Mouse (Mus musculus) lung, postnatal 4 days (tissue): ENCODE measurements around the gene Ndufs3.

Experiments used
- DNase-seq, 2 experiments: peaks; one replicate each; pipeline ENCODE4 v3.0.0; 2021

Gene Ndufs3

DNA sequence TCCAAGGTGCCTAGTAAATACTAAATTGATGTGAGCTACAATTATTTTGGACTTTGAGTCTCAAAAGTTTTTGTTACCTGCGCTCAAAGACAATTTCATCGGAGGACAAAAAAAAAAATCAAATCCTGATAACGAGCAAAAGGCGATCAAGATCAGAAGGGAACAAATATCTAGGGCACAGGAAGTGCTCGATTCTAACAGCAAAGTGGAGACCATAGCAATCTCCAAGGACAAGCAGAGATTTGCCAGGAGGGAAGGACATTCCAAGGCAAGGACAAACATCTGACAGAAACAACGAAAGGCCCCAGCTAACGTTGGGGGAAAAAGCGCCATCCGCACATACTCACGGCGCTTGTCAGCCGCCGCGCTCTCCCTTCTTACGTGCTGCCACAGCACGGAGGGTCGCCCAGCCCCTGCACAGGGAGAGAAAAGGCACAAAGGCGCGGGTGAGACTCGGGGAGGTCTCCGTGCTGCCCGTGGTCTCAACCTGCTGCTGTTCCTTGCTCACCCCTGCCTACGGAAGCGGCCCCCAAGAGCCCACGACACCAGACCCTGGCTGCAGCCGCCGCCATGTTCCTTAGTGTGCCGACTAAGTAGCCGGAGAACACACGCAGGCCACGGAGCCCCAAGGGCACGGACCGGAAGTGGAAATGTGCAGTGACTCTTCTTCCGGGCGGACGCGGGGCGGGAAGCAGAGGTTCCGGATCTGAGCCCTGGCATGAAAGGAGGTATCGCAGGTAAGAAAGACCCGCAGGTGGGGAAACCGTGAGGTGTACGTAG lies at the start of gene Ndufs3, which contains the start of gene Kbtbd4:
TSS of gene Ndufs3 (minus strand) at position 752 of the 780 bp plus-strand sequence.
TSS of gene Kbtbd4 (plus strand) at position 665 of the 780 bp plus-strand sequence.
- peak; percentile 92 for DNase-seq

DNA sequence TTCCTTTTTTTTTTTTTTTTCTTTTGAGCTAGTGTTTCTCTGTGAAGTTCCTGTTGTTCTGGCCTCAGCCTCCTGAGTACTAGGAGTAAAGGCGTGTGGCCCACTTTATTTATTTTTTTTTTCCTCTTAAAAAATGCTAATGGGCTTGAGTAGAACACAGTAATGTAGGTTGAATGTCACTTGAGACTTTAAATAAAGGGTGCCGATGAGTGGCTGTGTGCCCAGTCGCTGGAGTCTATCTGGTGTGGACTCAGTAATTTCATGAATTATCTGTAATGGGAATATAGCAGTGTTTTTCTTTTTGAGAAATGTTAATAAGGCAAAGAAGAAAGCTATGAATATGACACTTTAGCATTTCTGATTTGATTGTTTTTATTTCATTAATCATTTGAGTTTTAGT lies 48.8 kb upstream of the Ndufs3 start:
- DNase-seq = no peak

DNA sequence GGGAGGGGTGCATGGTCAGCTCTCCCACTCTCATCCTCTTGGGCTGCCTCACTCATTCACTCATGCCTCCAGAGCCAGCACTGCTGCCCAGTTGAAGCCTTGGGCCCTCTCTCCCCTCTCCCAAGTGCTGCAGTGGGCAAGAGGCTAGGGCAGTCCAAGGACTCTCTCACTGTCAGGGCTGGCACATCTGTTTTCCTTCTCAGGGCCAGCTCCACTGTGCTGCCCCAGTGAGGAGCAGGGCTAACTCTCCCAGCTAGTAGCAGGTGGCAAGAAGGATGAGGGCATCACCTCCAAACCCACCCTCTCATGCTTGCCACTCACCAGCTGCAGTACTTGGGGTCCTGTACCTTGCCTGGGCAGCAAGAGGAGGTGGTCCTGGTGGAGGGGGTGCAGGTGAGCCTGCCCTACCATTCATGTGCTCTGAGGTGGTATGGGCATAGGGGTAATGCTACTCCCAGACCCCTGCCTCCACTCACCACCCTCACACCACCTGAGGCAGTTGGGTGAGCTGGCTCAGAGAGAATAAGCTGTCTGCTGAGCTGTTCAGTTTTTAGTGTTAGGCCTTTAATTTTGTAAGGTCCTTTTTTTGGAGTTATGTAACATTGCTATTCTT lies 46.1 kb upstream of the Ndufs3 start:
- no peak for DNase-seq

DNA sequence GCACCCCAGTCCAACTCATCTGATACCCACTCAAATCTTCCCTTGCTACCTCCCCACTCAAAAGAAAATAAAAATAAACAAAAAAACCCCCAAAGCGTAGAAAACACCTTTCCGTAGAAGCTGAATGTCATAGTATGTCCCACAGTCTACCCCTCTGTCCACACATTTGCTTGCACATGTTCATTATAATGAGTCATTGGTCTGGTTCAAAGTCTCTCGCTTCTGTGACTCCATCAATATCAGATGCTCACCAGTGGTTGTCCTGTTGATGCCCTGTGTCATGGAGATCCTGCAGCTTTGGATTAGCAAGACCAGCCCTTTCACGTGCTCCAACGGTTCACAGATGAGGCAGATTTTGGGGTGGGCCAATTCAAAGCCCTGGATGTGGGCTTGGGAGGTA lies 45.5 kb upstream of the Ndufs3 start:
- DNase-seq = no peak

DNA sequence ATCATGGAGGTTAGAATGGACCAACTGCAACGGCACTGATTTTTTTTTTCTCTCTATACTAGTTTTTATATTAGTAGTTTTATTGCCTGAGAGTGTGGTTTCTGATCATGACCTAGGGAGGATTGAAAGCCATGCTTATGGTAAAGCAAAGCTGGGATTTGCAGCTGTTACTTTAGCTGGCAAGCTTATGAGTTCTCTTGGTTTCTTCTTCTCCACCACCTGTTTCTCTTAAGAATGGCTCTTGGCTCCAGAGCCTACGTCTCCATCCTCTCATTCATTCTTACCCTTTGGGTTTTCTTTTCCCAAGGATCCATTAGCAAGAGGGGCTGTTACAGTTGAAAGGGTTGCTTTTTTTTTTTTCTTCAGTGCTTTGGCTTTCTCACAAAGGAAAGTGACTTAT lies 37.1 kb upstream of the Ndufs3 start:
- DNase-seq = no peak

DNA sequence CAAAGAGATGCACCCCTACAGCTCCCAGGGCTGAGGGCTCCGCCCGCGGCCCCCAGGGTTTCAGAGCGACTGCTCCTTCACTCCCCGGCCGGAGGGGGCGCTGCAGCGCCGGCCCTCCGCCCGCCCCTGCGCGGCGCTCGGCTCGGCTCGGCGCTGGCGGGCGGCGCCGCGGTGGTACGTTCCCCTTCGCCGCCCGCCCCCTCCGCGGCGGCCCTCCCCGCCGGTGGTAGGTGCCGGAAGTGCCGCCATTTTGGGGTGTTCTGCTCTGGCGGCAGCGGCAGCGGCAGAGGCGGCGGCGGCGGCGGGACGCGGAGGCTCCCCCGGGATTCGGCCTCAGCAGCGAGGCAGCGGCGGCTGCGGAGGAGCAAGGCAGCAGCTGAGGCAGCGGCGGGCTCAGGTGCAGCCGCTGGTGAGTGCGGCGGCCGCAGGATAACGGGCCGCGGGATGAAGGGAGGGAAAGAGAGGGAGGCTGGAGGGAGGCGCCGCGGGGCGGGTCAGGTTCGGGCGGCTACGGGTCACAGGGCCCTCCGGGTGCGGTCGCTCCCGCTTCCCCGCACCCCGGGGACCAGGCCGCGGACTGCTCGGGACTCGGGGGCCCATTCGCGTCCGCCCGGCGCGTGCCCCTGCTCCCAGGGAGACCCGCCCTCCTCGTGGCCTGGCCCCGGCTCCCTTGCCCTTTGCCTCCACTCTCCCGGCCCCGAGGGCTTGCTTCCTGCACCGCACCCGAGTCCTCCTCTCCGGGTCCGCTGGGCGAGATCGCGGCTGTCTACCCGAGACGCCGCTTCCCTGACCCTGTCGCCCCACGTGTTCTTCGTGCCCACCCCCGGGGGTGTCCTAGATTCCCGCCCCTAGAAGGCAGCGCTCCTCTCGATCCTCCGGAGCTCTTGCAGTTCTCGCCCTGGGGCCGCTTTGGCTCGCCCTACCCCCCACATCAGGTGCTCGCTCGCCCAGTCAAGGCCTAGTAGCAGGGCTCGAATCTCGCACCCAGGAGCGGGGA lies 35.9 kb upstream of the Ndufs3 start, which contains the start of gene Celf1:
TSS of gene Celf1 (plus strand) at position 150 of the 997 bp plus-strand sequence.
- peak; percentile 89 to 93 for DNase-seq

DNA sequence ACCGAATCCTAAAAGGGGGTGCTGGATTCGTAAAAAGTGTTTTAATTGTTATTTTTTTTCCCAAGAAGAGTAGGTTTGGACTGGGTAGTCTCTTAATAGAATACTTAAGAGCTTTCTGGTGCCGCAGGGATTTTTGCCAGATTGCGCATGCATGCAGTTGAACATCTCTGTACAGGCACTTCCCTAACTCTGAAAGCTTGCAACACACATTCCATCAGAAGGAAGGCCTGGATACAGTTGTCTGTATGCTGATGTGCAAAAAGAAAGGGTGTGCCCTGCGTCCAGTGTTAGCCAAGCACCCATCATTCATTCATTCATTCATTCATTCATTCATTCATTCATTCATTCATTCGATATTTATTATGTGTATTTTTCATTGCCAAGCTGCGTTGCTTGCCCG lies 35.1 kb upstream of the Ndufs3 start:
- DNase-seq = peak; percentile 20 to 37

DNA sequence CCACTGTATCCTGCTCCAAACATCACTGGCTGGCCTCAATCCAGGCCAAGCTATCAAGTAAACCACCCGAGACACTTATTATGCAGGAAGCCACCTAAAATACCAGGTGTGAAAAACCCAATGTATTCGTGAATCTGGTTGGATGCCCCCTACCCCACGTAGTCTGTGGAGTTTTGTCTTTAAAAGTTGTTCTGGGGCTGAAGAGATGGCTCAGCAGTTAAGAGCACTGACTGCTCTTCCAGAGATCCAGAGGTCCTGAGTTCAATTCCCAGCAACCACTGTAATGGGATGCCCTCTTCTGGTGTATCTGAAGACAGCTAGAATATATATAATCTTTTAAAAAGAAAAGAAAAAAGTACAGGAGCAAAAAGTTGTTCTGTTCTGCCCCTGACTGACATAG lies 33.7 kb upstream of the Ndufs3 start:
- DNase-seq = no peak

DNA sequence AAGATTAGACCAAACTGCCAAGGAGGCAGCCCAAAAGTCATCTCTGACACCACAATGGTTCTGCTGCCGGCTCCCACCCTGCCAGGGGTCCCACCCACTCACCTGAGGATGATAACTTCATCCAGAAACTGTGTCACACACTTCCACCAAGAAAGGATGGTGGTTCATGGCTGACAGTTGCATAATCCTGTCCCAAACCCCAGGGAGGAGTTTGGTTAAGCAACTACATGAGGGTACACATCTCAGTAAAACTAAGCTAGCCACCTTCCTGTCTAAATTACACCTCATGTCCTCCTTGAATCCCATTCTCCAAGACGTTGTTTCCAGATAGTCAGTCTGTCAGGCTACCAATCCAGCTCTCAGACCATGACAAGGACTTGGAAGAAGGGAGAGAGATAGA lies 27.6 kb upstream of the Ndufs3 start:
- DNase-seq = no peak

DNA sequence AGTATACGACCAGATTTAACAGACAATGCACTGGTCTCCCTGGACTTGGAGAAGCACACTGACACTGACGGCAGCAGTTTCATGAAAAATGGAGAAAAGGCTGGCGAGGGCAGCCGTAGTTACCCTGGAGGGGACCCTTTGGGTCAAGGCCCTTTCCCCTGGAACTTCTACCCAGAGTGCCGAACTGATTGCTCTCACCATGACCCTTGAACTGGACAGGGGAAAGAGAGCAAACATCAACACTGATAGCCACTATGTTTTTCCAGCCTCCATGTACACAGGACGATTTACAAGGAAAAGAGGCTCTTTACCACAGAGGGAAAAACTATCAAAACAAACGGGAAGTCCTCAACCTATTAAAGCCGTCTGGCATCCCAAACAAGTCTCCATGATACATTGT lies 27.2 kb upstream of the Ndufs3 start:
- no peak for DNase-seq

DNA sequence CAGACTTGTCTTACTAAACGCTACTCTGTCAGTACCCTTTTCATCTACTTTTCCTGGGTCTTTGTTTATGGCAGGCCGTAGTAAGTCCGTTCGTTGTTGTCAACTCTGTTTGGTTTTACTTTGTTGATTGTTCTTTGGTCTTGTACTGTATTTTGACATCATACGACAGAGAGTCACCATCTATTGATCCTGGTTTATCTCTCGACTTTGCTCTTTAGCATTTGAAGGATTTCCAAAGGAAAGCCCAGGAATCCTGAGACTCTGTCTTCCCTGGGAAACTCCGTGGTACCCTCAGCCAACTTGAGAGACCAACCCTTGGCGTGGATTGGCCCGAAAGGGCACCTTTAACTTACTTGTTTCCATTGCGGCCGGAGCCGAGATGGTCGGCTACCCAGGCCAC lies 23.9 kb upstream of the Ndufs3 start:
- no peak for DNase-seq

DNA sequence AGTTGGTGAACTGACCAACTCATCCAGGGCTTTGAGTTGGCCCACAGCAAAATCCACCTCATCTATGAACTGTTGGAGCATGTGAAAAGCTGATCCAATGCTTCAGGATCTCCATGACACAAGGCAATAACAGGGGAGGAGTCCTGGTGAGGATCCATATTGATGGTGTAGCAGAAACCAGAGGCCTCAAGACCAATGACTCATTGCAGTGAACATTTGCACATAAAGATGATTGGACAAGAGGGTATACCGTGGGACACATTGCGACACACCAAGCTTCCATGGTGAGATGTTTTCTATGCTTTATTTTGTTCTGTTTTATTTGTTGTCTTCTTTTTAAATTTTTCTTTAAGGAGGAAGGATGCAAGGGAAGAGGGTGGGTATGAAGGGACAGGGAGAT lies 18.0 kb upstream of the Ndufs3 start:
- DNase-seq = no peak

DNA sequence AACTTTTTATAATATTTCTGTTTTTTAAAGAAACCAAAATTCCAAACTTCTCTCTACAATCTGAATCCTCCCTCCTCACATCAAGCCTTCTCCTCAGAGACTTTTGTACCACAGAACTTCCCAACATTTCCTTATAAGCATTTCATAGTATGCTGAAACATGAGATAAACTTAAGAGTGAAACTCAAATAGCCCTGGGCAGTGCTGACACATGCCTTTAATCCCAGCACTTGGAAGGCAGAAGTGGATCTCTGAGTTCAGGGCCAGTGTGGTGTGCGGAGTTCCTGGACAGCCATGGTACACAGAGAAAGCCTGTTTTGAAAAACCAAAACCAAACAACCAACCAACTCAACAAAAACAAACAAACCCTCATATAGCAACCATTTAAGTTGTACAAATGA lies 16.6 kb upstream of the Ndufs3 start:
- DNase-seq = no peak

DNA sequence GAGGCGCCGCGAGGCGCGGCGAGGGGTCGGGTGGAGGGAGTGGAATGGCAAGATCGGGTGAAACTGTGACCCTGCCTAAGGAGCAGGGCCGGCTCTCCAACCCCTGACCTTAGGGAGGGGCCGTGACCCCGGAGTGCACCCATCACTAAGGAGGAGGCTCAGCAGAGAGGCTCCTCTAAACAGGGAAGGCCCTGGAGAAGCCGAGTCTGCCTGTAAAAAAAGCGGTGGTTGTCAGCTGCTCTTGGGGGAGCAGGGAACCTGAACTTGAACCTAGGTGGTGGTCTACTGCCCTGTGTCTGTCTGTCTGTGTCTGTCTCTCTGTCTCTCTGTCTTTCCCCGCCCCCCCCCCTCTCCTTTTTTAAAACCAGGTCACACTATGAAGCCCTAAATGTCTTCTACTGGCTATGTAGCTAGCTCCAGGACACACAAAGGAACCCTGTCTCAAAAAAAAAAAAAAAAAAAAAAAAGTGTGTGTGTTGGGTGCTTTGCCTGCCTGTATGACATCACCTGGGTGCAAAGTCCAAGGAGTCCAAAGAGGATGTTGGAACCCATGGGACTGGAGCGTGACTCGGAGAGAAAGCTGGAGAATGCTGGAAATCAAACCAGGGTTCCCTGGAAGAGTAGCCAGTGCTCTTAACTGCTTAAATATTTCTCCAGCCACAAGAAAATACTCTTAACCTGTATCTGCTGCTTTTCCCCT lies 13.5 kb upstream of the Ndufs3 start:
- DNase-seq = no peak

DNA sequence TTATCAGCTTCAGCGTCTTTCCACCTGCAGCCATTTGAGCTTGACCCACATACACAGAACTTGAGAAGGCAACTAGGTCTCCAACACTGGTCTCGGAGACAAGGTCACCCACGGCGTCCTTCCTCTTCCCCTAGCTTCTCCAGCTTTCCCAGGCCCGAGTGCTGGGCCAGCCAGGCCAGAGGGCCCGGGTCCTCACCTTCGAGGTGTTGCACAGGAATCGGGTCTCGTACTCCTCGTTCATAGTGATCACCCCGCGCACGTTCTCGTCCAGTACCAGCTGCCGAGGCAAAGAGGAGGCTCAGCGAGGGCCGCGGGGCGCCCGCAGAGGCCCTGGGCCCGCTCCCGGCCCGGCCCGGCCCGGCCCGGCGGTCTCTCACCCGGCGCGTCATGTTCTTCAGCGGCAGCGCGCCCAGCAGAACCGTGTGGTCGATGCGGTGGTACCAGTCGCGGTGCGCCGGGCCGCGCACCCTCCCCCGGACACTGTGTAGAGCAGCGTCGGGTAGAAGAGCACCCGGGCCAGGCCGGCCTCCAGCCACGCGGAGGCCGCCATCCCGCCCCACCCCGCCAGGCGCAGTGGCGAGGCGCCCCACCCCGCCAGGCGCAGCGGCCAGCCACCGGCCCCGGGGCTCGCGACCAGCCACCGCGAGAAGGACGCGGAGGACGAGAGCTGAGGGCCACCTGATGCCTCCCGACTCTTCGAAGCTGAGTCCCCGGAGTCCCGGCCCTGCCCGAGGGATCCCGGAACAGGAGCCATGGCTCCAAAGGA lies 12.8 kb upstream of the Ndufs3 start:
- DNase-seq = peak; percentile 85 to 89

DNA sequence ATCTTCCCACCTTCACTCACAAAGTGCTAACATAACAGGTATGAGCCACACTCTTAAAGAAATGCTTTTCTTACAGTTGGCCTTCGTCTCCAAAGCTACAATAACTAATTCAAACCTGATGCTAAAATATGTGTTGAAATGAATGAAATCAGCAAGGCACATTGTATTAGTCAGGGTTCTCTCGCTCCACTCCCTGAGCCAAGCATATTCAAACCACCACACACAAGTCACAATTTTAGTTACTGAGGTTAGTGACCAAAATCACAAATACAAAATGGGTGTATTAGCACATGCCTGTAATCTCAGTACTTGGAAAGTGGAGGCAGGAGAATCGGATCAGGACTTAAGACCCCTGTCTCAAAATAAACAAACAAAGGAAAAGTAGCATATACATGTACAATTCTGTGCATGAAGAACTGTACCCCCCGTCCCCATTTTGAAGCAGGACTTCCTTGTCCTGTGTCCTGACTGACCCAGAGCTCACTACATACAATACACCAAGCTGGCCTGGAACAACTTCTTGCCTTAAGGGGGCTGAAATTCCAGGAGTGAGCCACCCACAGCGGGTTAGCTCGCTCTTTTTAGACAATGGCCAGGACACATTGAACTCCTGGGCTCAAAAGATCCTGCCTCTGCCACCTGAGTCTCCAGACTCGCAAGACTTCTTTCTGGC lies 12.1 kb upstream of the Ndufs3 start:
- DNase-seq = no peak

DNA sequence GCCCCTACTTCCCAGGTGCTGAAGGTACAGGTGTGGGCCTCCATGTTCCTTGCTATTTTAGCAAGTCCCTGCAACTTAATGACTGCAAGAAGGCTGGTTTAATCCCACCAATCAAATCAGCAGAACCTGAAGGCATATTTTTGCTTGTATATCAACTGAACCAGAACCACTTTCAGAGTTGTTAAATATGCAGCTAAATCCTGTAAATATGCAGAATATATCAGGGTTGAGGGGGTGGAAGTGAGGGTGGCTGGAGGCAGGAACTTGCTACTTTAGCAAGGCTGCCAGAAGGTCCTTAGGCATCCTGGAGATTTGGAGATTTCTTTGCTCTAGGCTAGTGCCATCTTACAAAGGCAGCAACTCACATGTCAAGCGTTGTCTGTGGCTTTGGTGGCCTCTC lies 10.9 kb upstream of the Ndufs3 start:
- DNase-seq = no peak

DNA sequence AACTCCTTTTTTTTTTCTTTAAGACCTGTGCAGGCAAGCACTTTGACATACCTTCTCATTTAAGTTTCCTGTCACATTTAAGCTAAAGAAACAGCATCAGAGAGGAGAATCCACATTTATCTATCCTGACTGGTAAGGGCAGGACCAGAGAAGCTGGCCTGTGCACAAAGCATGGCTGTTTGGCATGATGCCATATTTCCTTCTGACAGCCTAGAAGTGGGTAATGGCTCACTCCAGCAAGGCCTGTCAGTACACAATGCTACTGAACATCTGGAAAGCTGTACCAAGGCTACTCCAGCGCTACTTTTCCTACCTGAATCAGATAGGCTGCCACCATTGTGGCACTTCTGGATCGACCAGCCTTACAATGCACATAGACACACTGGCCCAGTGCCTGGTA lies 9.0 kb upstream of the Ndufs3 start:
- no peak for DNase-seq

DNA sequence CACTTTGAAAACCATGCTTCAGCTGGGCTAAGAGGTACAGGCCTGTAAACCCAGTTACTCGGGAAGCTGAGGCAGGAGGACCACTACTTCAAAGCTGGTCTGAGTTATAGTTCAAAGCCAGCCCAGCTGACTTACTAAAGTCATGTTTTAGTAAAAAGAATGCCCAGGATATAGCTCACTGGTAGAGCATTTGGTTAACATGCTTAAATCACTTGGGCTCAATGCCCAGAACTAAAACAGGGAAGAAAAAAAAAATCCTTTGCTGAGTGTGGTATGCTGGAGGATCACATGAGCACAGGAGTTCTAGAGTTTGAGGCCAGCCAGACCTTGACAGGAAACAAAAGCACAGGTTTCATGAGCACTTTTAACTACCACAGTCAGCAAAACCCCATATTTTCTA lies 7.0 kb upstream of the Ndufs3 start:
- DNase-seq = no peak

DNA sequence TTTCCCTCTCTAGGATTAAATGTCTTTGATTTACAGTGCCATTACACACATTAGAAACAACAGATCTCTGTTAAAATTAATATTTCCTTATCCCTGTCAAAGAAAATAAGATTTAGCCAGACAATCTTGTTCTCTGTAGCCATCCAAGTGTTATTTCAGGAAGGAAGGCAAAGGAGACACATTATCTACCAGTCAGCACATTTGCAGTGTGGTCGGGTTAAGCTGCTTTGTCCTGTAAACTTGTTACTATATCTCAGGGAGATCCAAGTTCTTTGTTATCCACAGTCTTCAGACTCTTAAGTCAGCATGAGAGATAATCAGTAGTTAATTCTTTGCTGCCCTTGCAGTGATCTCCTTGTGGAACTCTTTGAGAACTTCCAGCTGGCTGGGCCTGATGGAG lies 6.2 kb upstream of the Ndufs3 start:
- no peak for DNase-seq

DNA sequence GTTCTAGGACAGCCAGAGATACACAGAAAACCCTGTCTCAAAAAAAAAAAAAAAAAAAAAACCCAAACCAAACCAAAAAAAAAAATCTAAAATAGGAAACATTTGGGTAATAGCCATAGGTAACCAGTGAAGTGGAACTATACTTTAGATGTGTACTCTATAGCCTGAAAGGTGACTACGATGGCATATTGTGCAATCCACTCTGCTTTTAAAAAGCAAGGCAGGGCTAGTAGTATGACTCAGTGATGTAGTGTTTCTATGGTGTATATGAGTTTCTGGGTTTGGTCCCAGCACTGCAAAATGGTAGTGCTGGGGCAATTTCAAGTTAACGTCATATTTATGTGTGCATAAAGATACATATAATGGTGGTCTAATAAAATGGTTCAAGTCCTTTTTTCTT lies 2.1 kb upstream of the Ndufs3 start:
- no peak for DNase-seq
